Mouse (Mus musculus) hindbrain, embryonic 14.5 days (tissue): ENCODE data around the gene Parp12. TPM values are rescaled to one million over a fixed set of nuclear protein-coding genes. Genes with fewer than 3 reads are reported as not detected.

ENCODE experiments used
- ATAC-seq: fragments of 200-750 bp; cut with Nextera tagmentation; 2 replicates; pipeline ENCODE4 v1.8.0; 2017; ENCODE audit warnings: moderate number of reproducible peaks, mild to moderate bottlenecking, moderate TSS enrichment, moderate library complexity; ENCODE audit not compliant: low FRiP score
- DNase-seq: peaks from one replicate; pipeline ENCODE4 v3.0.0-alpha.2; 2015; ENCODE audit warnings: low spot score
- H3K27ac ChIP-seq: fragments of 300-500 bp; sonication (generic); 2 replicates; pipeline ENCODE4 v1.5.1; 2014; ENCODE audit warnings: mild to moderate bottlenecking, moderate library complexity
- H3K27me3 ChIP-seq: fragments of 300-500 bp; sonication (generic); 2 replicates; pipeline ENCODE4 v1.6.1; 2014; ENCODE audit warnings: mild to moderate bottlenecking, low read length, mixed read lengths; ENCODE audit not compliant: control insufficient read depth, insufficient read depth
- H3K36me3 ChIP-seq: fragments of 300-500 bp; sonication (generic); replicated peaks from 2 replicates; pipeline ENCODE4 v1.6.1; 2014; ENCODE audit not compliant: control insufficient read depth, insufficient read depth
- H3K4me1 ChIP-seq: fragments of 300-500 bp; sonication (generic); replicated peaks from 2 replicates; pipeline ENCODE4 v1.6.1; 2014; ENCODE audit warnings: antibody characterized with exemption, low read length, mixed read lengths; ENCODE audit not compliant: control insufficient read depth, insufficient read depth
- H3K4me2 ChIP-seq: fragments of 300-500 bp; sonication (generic); replicated peaks from 2 replicates; pipeline ENCODE4 v1.6.1; 2014; ENCODE audit warnings: mild to moderate bottlenecking, moderate library complexity
- H3K4me3 ChIP-seq: fragments of 300-500 bp; sonication (generic); replicated peaks from 2 replicates; pipeline ENCODE4 v1.5.1; 2014; ENCODE audit warnings: mild to moderate bottlenecking, low read length
- H3K9ac ChIP-seq: fragments of 300-500 bp; sonication (generic); 2 replicates; pipeline ENCODE4 v1.6.1; 2014
- H3K9me3 ChIP-seq: fragments of 300-500 bp; sonication (generic); 2 replicates; pipeline ENCODE4 v1.6.1; 2016; ENCODE audit warnings: low read length; ENCODE audit not compliant: control insufficient read depth
- WGBS: fragments of 180-500 bp; shearing (Covaris S2); extraction: QIAGEN DNeasy Blood & Tissue Kit; methylation state at CpG from one replicate; pipeline ENCODE4 v1.1.7; 2014; 5-methylcytosine and 5-hydroxymethylcytosine counted together
- polyA plus RNA-seq: library from polyadenylated mRNA; unstranded; fragments of >200 nt; fragmentation: Nextera tagmentation; extraction: Ambion mirVana; gene quantifications from 2 replicates; pipeline ENCODE4 v1.2.1, GENCODE M21; 2014

The Parp12 gene
- polyA plus RNA-seq: 3.3 and 3.9 TPM in 2 replicates

DNA sequence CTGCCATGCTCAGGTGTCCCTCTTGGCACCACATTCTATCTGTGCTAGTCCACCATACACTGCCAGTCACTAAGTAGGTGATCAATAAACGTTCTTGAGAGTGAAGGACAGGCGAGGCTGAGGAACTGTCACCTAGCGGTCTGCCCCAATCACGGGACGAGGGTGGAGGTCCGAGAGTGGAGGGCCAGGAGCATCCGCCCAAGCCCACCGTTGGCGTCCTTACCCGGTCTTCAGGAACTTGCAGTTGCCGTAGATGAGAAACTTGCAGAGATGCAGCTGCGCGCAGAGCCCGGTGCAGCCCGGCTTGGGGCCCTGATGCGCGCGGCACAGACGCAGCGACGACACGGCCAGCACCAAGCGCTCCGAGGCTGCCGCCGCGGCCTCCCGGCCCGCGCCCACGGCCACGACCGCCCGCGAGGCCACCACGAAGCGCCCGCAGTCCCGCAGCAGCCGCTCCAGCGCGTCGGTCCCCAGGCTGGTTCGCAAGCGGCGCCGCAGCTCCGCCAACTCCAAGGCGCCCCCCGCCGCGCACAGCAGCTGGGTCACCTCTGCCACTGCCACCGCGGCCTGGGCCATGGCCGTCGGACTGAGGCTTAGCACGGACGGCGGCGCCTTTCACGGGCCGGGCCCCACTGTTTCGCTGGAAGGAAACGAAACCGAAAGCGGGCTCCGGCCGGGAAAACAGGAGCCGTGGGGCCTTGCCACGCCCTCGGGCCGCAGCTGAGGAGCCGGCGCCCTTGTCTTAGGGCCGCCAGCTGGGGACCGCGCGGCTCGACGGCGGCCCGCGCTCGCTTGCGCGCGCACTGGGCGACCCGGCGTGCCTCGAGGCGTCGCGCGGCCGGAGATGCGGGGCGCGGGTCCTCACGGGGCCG lies at the start of gene Parp12:
Gene Parp12 (minus strand): TSS at position 766 of the 872 bp plus-strand sequence.
- H3K9me3 ChIP-seq: 0 out of 2 replicates have a peak, but pooled peaks cover 7% of the 10 kb centered on the region
- H3K4me2 ChIP-seq: peak within 1 kb of the TSS; percentile 62
- 2% methylated on average over 101 of the region's 101 CpGs for WGBS
- H3K36me3 ChIP-seq: no peaks in the 10 kb centered on the region
- DNase-seq (peak; percentile 46), ATAC-seq (peak; percentile 66; the same call in 1 of the 2 replicates)
- H3K27ac ChIP-seq: no peak within 1 kb of the TSS
- H3K4me3 ChIP-seq: peak within 1 kb of the TSS; percentile 53
- H3K9ac ChIP-seq: peak within 1 kb of the TSS; percentile 62
- H3K27me3 ChIP-seq: peaks cover 37% of the 10 kb centered on the region
- H3K4me1 ChIP-seq: no peaks in the 10 kb centered on the region

DNA sequence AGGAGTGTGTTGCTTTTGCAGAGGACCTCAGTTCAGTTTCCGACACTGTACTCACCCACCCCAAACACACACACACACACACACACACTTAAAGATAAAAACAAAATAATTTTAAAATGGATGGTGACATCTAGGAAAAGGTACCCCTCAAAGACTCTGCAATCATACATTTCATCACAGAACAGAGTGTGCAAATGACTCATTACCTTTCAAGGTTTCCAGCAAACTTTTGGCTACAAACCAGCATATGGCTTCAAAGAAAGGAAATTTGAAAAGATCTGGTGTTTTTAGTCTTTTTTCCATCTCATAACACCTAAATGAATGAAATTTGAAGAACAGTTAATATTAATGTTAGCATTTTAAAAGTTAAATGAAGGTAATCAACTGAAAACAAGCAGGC lies 46.7 kb upstream of the Parp12 start:
- no peak overlapping the region for H3K4me2 ChIP-seq
- DNase-seq (no peak), ATAC-seq (no peak)
- no peak overlapping the region for H3K4me3 ChIP-seq
- no peaks in the 10 kb centered on the region for H3K4me1 ChIP-seq
- no peaks in the 10 kb centered on the region for H3K27me3 ChIP-seq
- WGBS: 100% methylated on average over 1 of the region's 1 CpGs
- H3K9ac ChIP-seq: no peak overlapping the region
- H3K27ac ChIP-seq: no peak overlapping the region
- no peaks in the 10 kb centered on the region for H3K9me3 ChIP-seq
- H3K36me3 ChIP-seq: peaks cover 61% of the 10 kb centered on the region

DNA sequence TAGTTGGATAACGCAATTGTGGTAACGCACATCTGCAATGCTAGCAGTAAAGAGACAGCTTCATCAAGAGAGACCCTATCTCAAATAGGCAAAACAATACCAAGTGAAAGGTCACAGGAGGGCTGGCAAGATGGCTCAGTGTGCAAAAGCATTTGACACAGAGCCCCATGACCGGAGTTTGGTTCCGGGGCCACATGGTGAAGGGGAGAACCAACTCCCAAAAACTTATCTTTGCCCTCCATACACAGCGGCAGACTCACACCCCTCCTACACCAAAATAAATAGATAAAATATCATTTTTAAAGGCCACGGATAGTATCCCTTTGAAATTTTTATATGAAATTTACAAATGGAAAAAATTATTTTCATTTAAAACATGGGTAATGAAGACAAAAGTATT lies 43.8 kb upstream of the Parp12 start:
- Histone ChIP-seq H3K4me1 (no peaks in the 10 kb centered on the region), H3K9me3 (no peaks in the 10 kb centered on the region), H3K27ac (no peak overlapping the region), H3K9ac (no peak overlapping the region), H3K4me2 (no peak overlapping the region), H3K4me3 (no peak overlapping the region), H3K27me3 (no peaks in the 10 kb centered on the region), H3K36me3 (peaks cover 61% of the 10 kb centered on the region)
- WGBS: 97% methylated on average over 6 of the region's 6 CpGs
- ATAC-seq (no peak), DNase-seq (no peak)

DNA sequence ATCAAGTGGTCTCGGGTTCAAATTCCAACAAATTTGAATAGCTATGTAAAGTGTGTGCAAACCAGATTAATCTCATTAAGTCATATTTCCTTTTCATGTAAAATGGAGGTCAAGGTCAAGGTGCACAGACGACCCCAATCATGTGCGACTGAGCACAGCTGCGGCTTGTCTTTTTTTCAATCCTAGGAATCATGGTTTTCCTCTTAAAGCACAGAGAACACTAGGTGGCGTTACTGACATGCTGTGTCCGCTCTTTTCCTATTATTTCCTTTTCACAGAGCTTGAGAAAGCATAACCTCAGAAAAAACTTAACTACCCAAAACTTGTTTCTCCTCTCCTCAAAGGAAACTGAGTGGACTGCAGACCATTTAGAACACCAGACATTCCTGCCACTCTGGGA lies 27.9 kb upstream of the Parp12 start:
- Histone ChIP-seq H3K36me3 (peaks cover 83% of the 10 kb centered on the region), H3K27me3 (no peaks in the 10 kb centered on the region)

DNA sequence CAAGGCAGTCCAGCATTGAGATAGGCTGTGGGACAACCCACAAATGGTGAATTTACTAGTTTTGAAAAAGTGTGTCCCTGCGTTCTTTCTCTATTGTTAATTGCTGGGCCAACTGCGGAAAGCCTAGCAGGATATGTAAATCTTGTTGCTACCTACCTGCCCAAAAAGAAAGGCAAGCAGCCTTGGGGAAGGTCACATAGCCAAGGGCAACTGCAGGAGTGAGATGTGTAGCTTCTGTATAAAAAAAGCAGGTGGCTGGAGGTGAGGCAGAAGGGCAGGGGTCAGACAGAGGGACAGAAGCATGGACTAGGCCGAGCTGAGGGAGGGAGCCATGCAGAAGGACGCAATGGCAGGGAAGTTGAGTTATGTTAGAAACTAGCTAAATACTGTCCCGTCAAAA lies 14.4 kb upstream of the Parp12 start:
- no peak overlapping the region for H3K9ac ChIP-seq
- DNase-seq (no peak), ATAC-seq (no peak)
- H3K4me1 ChIP-seq: no peaks in the 10 kb centered on the region
- H3K4me3 ChIP-seq: no peak overlapping the region
- no peak overlapping the region for H3K4me2 ChIP-seq
- H3K9me3 ChIP-seq: peaks cover 7% of the 10 kb centered on the region; the same call in 1 of the 2 replicates
- no peaks in the 10 kb centered on the region for H3K27me3 ChIP-seq
- 69% methylated on average over 5 of the region's 5 CpGs for WGBS
- H3K36me3 ChIP-seq: peaks cover 20% of the 10 kb centered on the region
- no peak overlapping the region for H3K27ac ChIP-seq

More for the DNA sequence above, 27.9 kb upstream of the Parp12 start:
- Histone ChIP-seq H3K27ac (no peak overlapping the region), H3K9ac (no peak overlapping the region), H3K4me2 (no peak overlapping the region), H3K9me3 (no peaks in the 10 kb centered on the region), H3K4me1 (no peaks in the 10 kb centered on the region), H3K4me3 (no peak overlapping the region)
- DNase-seq: peak; percentile 60
- no peak for ATAC-seq
- WGBS: 50% methylated on average over 6 of the region's 6 CpGs

DNA sequence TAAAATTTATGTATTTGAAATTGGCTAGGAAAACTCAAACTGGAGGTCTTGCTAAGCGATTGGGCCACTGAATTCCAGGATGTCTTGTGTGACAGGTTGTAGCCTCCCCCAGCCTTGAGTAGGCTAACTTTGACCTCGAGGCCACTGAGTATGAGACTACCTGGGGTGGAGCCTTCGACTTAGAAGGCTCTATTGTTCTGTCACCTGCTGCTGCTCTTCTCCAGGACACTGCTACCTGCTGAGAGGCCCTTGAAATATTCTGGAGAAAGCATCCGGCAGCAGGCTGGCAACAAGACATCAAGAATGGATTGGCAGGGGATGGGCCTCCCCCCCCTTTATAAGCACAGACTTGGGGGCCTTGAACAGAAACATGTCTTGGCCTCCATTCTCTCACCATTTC lies 13.3 kb upstream of the Parp12 start:
- DNase-seq (no peak), ATAC-seq (no peak)
- no peaks in the 10 kb centered on the region for H3K27me3 ChIP-seq
- WGBS: 29% methylated on average over 4 of the region's 4 CpGs
- no peak overlapping the region for H3K4me2 ChIP-seq
- H3K9ac ChIP-seq: no peak overlapping the region
- H3K27ac ChIP-seq: no peak overlapping the region
- H3K4me1 ChIP-seq: no peaks in the 10 kb centered on the region
- H3K9me3 ChIP-seq: peaks cover 13% of the 10 kb centered on the region; the same call in 1 of the 2 replicates
- H3K4me3 ChIP-seq: no peak overlapping the region
- H3K36me3 ChIP-seq: peaks cover 20% of the 10 kb centered on the region

DNA sequence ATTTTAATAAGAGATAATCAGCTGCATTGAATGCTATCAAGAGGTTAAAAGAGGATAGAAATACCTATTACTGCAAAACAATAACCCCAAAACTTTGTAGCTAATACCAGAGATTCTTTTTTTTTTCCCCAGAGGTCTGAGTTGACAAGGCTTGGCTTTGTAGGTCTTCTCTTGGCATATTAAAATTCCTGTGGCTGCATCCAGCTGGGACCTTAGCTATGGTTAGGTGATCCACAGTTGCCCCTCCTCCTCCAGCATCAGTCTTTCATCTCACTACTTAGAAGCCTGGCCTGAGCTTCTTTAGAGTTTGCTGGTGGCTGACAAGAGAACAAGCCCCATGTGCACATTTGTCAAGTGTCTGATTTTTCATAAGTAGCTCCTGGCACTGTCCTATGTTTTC lies 6.6 kb upstream of the Parp12 start:
- Histone ChIP-seq H3K4me3 (no peak overlapping the region), H3K27ac (no peak overlapping the region), H3K4me1 (no peaks in the 10 kb centered on the region), H3K9me3 (peaks cover 8% of the 10 kb centered on the region; the same call in 1 of the 2 replicates), H3K27me3 (no peaks in the 10 kb centered on the region), H3K4me2 (no peak overlapping the region), H3K36me3 (no peaks in the 10 kb centered on the region), H3K9ac (no peak overlapping the region)
- no peak for DNase-seq
- no peak for ATAC-seq

DNA sequence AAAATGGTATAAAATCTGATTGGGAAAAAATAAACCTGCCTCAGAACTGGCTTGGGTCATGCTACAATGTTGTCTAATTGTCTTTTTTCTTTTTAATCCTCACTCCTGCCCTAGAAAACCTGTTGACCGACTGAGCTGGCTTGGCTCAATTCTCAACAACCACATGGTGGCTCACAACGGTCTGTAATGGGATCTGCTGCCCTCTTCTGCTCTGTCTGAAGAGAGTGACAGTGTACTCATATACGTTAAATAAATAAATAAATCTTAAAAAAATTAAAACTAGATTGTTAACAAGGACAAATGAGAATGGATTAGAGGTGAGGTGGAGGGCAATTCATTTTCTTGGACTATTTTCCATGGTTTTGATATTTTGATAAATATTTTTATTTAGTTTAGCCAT lies 2.5 kb upstream of the Parp12 start:
- Histone ChIP-seq H3K27ac (no peak overlapping the region), H3K27me3 (peaks cover 34% of the 10 kb centered on the region), H3K9me3 (0 out of 2 replicates have a peak, but pooled peaks cover 7% of the 10 kb centered on the region), H3K4me2 (no peak overlapping the region), H3K9ac (no peak overlapping the region), H3K4me3 (no peak overlapping the region), H3K4me1 (no peaks in the 10 kb centered on the region), H3K36me3 (no peaks in the 10 kb centered on the region)
- 62% methylated on average over 3 of the region's 3 CpGs for WGBS
- DNase-seq (no peak), ATAC-seq (no peak)

DNA sequence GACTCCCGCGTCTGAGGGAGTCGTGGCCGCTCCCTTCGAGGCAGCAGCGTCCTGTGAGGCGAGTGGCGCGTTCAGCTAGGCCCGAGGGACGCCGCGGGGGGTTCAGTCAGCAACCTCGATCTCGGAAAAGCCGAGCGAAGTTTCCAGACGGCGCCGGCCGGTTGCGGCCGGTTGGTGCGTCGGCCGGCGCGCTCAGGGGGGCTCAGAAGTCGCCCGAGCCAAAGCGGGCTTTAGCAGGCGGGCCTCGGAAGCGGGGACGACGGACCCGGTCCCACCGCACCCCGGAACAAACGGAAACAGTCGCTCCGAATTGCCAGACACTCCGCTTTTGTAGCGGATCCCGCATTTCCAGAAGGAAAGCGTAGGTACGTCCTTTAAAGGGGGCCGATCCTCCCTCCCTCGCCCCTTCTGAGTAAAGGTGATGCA lies 320 bp upstream of the Parp12 start:
- DNase-seq: peak; percentile 25
- 8% methylated on average over 49 of the region's 49 CpGs for WGBS
- Histone ChIP-seq H3K9ac (peak overlapping the region; percentile 62), H3K36me3 (no peaks in the 10 kb centered on the region), H3K9me3 (0 out of 2 replicates have a peak, but pooled peaks cover 7% of the 10 kb centered on the region), H3K4me3 (peak overlapping the region; percentile 53), H3K4me2 (peak overlapping the region; percentile 62), H3K4me1 (no peaks in the 10 kb centered on the region), H3K27ac (no peak overlapping the region), H3K27me3 (peaks cover 37% of the 10 kb centered on the region)
- peak; percentile 27; the same call in 1 of the 2 replicates for ATAC-seq
